Mouse (Mus musculus) megakaryocyte-erythroid progenitor cell, adult 5-6 weeks (primary cell): ENCODE results near the gene Ovol3. TPM values are rescaled to one million over a fixed set of nuclear protein-coding genes. Genes with fewer than 3 reads are reported as not detected.

Experiments
- ATAC-seq: replicated peaks from 2 replicates; pipeline ENCODE4 v1.8.0; 2016; ENCODE audit warnings: mild to moderate bottlenecking, inconsistent platforms; ENCODE audit not compliant: severe bottlenecking, poor library complexity, low FRiP score, low TSS enrichment
- total RNA-seq, 2 experiments: library from RNA; stranded (forward) in 1 of 2; stranded (reverse) in 1 of 2; fragments of 200-1000, 215-1000 nt in 1 of 2; fragments of >200 nt in 1 of 2; fragmentation: Nextera tagmentation in 1 of 2; gene quantifications; 2 replicates each; pipeline ENCODE4 v1.2.3; 2014 to 2017

The Ovol3 gene
- total RNA-seq, 2 experiments from 2014 or later, result not detected

- ATAC-seq, result no peak
Observed at GRCm38 (mm10) chr7:30197592-30198129, 37.9 kb downstream of the Ovol3 start.

- no peak for ATAC-seq
Observed at GRCm38 (mm10) chr7:30196171-30196570, 39.4 kb downstream of the Ovol3 start.

GRCm38 (mm10) chr7:30195461-30195860 lies 40.1 kb downstream of the Ovol3 start:
- ATAC-seq, result no peak

GRCm38 (mm10) chr7:30194884-30195283 lies 40.6 kb downstream of the Ovol3 start:
- peak; percentile 77 for ATAC-seq

GRCm38 (mm10) chr7:30194101-30194831 lies 41.3 kb downstream of the Ovol3 start:
- peak; percentile 23; the same call in 1 of the 2 replicates for ATAC-seq

- ATAC-seq, result peak; percentile 80
Observed at GRCm38 (mm10) chr7:30193581-30194100, 41.9 kb downstream of the Ovol3 start.

- ATAC-seq, result no peak
Observed at GRCm38 (mm10) chr7:30193013-30193412, 42.5 kb downstream of the Ovol3 start.

GRCm38 (mm10) chr7:30192088-30192487 lies 43.4 kb downstream of the Ovol3 start:
- no peak for ATAC-seq

- ATAC-seq, result no peak
Observed at GRCm38 (mm10) chr7:30189116-30189491, 46.4 kb downstream of the Ovol3 start.

GRCm38 (mm10) chr7:30188344-30189115 lies 47.0 kb downstream of the Ovol3 start:
- ATAC-seq, result no peak

GRCm38 (mm10) chr7:30184641-30185348 lies 50.7 kb downstream of the Ovol3 start:
- no peak for ATAC-seq

GRCm38 (mm10) chr7:30183879-30184289 lies 51.6 kb downstream of the Ovol3 start, which contains the start of gene Cox7a1:
TSS of gene Cox7a1 (plus strand) at chr7:30184144.
- ATAC-seq, result peak; percentile 93

Other genes with a start within 250 kb of the Ovol3 start
- gene Zfp14, start 184.3 kb downstream of the Ovol3 start, total RNA-seq (2014; fragmentation: Nextera tagmentation), result 0.74 and 1.3 TPM in 2 replicates
- 1.1 and 5.8 TPM in 2 replicates for gene Zfp14, start 184.3 kb downstream of the Ovol3 start, total RNA-seq (2017)
- 4.6 and 6.8 TPM in 2 replicates for gene Zfp82, start 162.8 kb downstream of the Ovol3 start, total RNA-seq (2014; fragmentation: Nextera tagmentation)
- 4.5 and 7.5 TPM in 2 replicates for gene Zfp82, start 162.8 kb downstream of the Ovol3 start, total RNA-seq (2017)
- 0.79 TPM in 1 of 2 replicates, not detected in the other for gene Gm26920, start 145.3 kb downstream of the Ovol3 start, total RNA-seq (2014; fragmentation: Nextera tagmentation)
- gene Gm26920, start 145.3 kb downstream of the Ovol3 start, total RNA-seq (2017), result not detected in 2 replicates
- gene Zfp566, start 145.2 kb downstream of the Ovol3 start, total RNA-seq (2014; fragmentation: Nextera tagmentation), result 7.1 and 16.8 TPM in 2 replicates
- gene Zfp566, start 145.2 kb downstream of the Ovol3 start, total RNA-seq (2017), result 5.0 TPM in 2 replicates
- 10.5 and 20.6 TPM in 2 replicates for gene Zfp260, start 140.9 kb downstream of the Ovol3 start, total RNA-seq (2014; fragmentation: Nextera tagmentation)
- 14.0 and 20.1 TPM in 2 replicates for gene Zfp260, start 140.9 kb downstream of the Ovol3 start, total RNA-seq (2017)
- 2.5 and 2.8 TPM in 2 replicates for gene Zfp382, start 113.8 kb downstream of the Ovol3 start, total RNA-seq (2014; fragmentation: Nextera tagmentation)
- gene Zfp382, start 113.8 kb downstream of the Ovol3 start, total RNA-seq (2017), result 1.6 and 2.4 TPM in 2 replicates
- gene Zfp146, start 66.0 kb downstream of the Ovol3 start, total RNA-seq (2014; fragmentation: Nextera tagmentation), result 35.9 and 48.9 TPM in 2 replicates
- 103 and 108 TPM in 2 replicates for gene Zfp146, start 66.0 kb downstream of the Ovol3 start, total RNA-seq (2017)
- 6.0 TPM in 1 of 2 replicates, not detected in the other for gene Cox7a1, start 51.6 kb downstream of the Ovol3 start, total RNA-seq (2014; fragmentation: Nextera tagmentation)
- not detected in 2 replicates for gene Cox7a1, start 51.6 kb downstream of the Ovol3 start, total RNA-seq (2017)
- gene Capns1, start 36.9 kb downstream of the Ovol3 start, total RNA-seq (2014; fragmentation: Nextera tagmentation), result 148 and 186 TPM in 2 replicates
- gene Capns1, start 36.9 kb downstream of the Ovol3 start, total RNA-seq (2017), result 123 and 126 TPM in 2 replicates
- 91.3 and 106 TPM in 2 replicates for gene Polr2i, start 3.8 kb downstream of the Ovol3 start, total RNA-seq (2014; fragmentation: Nextera tagmentation)
- 42.0 and 46.5 TPM in 2 replicates for gene Polr2i, start 3.8 kb downstream of the Ovol3 start, total RNA-seq (2017)
- gene Tbcb, start 3.5 kb downstream of the Ovol3 start, total RNA-seq (2014; fragmentation: Nextera tagmentation), result 86.4 and 117 TPM in 2 replicates
- 26.2 and 49.4 TPM in 2 replicates for gene Tbcb, start 3.5 kb downstream of the Ovol3 start, total RNA-seq (2017)
- not detected in 2 replicates for gene Thap8, start 44.4 kb upstream of the Ovol3 start, total RNA-seq (2014; fragmentation: Nextera tagmentation)
- gene Thap8, start 44.4 kb upstream of the Ovol3 start, total RNA-seq (2017), result 1.6 TPM in 1 of 2 replicates, not detected in the other
- gene Wdr62, start 44.7 kb upstream of the Ovol3 start, total RNA-seq (2014; fragmentation: Nextera tagmentation), result 31.0 and 31.8 TPM in 2 replicates
- 5.1 and 5.5 TPM in 2 replicates for gene Wdr62, start 44.7 kb upstream of the Ovol3 start, total RNA-seq (2017)
- gene Clip3, start 56.0 kb upstream of the Ovol3 start, total RNA-seq (2014; fragmentation: Nextera tagmentation), result not detected in 2 replicates
- not detected in 2 replicates for gene Clip3, start 56.0 kb upstream of the Ovol3 start, total RNA-seq (2017)
- gene Alkbh6, start 73.0 kb upstream of the Ovol3 start, total RNA-seq (2014; fragmentation: Nextera tagmentation), result 12.7 and 35.5 TPM in 2 replicates
- gene Alkbh6, start 73.0 kb upstream of the Ovol3 start, total RNA-seq (2017), result 26.5 and 28.8 TPM in 2 replicates
- gene Syne4, start 79.1 kb upstream of the Ovol3 start, total RNA-seq (2014; fragmentation: Nextera tagmentation), result 2.9 TPM in 1 of 2 replicates, not detected in the other
- not detected in 2 replicates for gene Syne4, start 79.1 kb upstream of the Ovol3 start, total RNA-seq (2017)
- gene E130208F15Rik, start 86.0 kb upstream of the Ovol3 start, total RNA-seq (2014; fragmentation: Nextera tagmentation), result not detected in 2 replicates
- 3.4 TPM in 1 of 2 replicates, not detected in the other for gene E130208F15Rik, start 86.0 kb upstream of the Ovol3 start, total RNA-seq (2017)
- 7.3 and 9.2 TPM in 2 replicates for gene Sdhaf1, start 88.2 kb upstream of the Ovol3 start, total RNA-seq (2014; fragmentation: Nextera tagmentation)
- gene Sdhaf1, start 88.2 kb upstream of the Ovol3 start, total RNA-seq (2017), result 7.9 and 8.9 TPM in 2 replicates
- gene Lrfn3, start 127.0 kb upstream of the Ovol3 start, total RNA-seq (2014; fragmentation: Nextera tagmentation), result not detected in 2 replicates
- not detected in 2 replicates for gene Lrfn3, start 127.0 kb upstream of the Ovol3 start, total RNA-seq (2017)
- gene Tyrobp, start 178.0 kb upstream of the Ovol3 start, total RNA-seq (2014; fragmentation: Nextera tagmentation), result 19.3 TPM in 1 of 2 replicates, not detected in the other
- 5.1 and 26.6 TPM in 2 replicates for gene Tyrobp, start 178.0 kb upstream of the Ovol3 start, total RNA-seq (2017)
- 4.3 and 4.4 TPM in 2 replicates for gene Hcst, start 184.1 kb upstream of the Ovol3 start, total RNA-seq (2014; fragmentation: Nextera tagmentation)
- gene Hcst, start 184.1 kb upstream of the Ovol3 start, total RNA-seq (2017), result 3.3 TPM in 1 of 2 replicates, not detected in the other
- 0.89 and 9.0 TPM in 2 replicates for gene Nfkbid, start 186.0 kb upstream of the Ovol3 start, total RNA-seq (2014; fragmentation: Nextera tagmentation)
- 0.80 and 3.1 TPM in 2 replicates for gene Nfkbid, start 186.0 kb upstream of the Ovol3 start, total RNA-seq (2017)
- gene Aplp1, start 209.8 kb upstream of the Ovol3 start, total RNA-seq (2014; fragmentation: Nextera tagmentation), result not detected in 2 replicates
- gene Aplp1, start 209.8 kb upstream of the Ovol3 start, total RNA-seq (2017), result not detected in 2 replicates
- gene Kirrel2, start 222.0 kb upstream of the Ovol3 start, total RNA-seq (2014; fragmentation: Nextera tagmentation), result not detected in 2 replicates
- gene Kirrel2, start 222.0 kb upstream of the Ovol3 start, total RNA-seq (2017), result not detected in 2 replicates
- gene Nphs1, start 222.6 kb upstream of the Ovol3 start, total RNA-seq (2014; fragmentation: Nextera tagmentation), result 1.7 TPM in 1 of 2 replicates, not detected in the other
- gene Nphs1, start 222.6 kb upstream of the Ovol3 start, total RNA-seq (2017), result 1.9 TPM in 1 of 2 replicates, not detected in the other